In genomic region chr7:35557577-35557976, GRCm38 (mm10) we compare ENCODE assay signal across 17 mouse cellular contexts. TPM values are rescaled to one million over a fixed set of nuclear protein-coding genes. Genes with fewer than 3 reads are reported as not detected.
DNase-seq lines count a peak whose midpoint lies in the region; ATAC-seq and TF ChIP-seq lines count a peak whose summit lies in the region.
"Had no signal": no experiment of that assay in that cellular context is flagged by ENCODE, and none has a peak within 500 bp of the region (broad histone marks: within the 10 kb centered on the region; RNA-seq: fewer than 3 reads in every experiment).

No protein-coding gene starts in this region.

- H3K27ac ChIP-seq in MEL (ENCODE audit: control insufficient read depth, low read depth, low read length) = peak overlapping the region; percentile 48
- peak overlapping the region; percentile 9; the same call in 1 of the 2 replicates for H3K27ac ChIP-seq in intestine, embryonic 14.5 days (ENCODE audit: low read depth)
- peak overlapping the region; percentile 98 for H3K27ac ChIP-seq in liver, embryonic 16.5 days (ENCODE audit: low read length)
- H3K27ac ChIP-seq: gastrocnemius, adult 2 months; hindbrain, postnatal 0 days; neural tube, embryonic 13.5 days had no signal

- DNase-seq in MEL (ENCODE audit: low read depth, low spot score) = peak; percentile 84
- no peak for DNase-seq in intestine, embryonic 14.5 days (ENCODE audit: low spot score)
- no peak for DNase-seq in heart, adult 18-20 months
- DNase-seq in right cerebral cortex, postnatal 25 days = no peak
- DNase-seq in heart, adult 8-10 months (ENCODE audit: low spot score) = no peak
- DNase-seq: cerebellum, adult 9-11 months; forebrain, postnatal 0 days; gastrocnemius, adult 2 months; heart, postnatal 14 days; left cerebral cortex, postnatal 4 days; lung, embryonic 14.5 days had no signal

- peak overlapping the region; percentile 78 for H3K4me3 ChIP-seq in erythroblast, embryonic 14.5 days (replicated peaks)
- no peak overlapping the region for H3K4me3 ChIP-seq in MEL (ENCODE audit: control insufficient read depth in 1 of 2, insufficient read depth in 1 of 2, low read depth in 2 of 2, low read length in 2 of 2)
- no peak overlapping the region for H3K4me3 ChIP-seq in intestine, embryonic 14.5 days (ENCODE audit: low read depth, low read length)
- no peak overlapping the region for H3K4me3 ChIP-seq in liver, embryonic 16.5 days (ENCODE audit: low read depth, low read length)
- H3K4me3 ChIP-seq: gastrocnemius, adult 2 months; neural tube, embryonic 13.5 days had no signal

- no peak overlapping the region for H3K9ac ChIP-seq in MEL (ENCODE audit: control insufficient read depth, low read depth, low read length, poor library complexity, severe bottlenecking)
- H3K9ac ChIP-seq in intestine, embryonic 14.5 days (ENCODE audit: low read length) = no peak overlapping the region
- peak overlapping the region; percentile 43 for H3K9ac ChIP-seq in liver, embryonic 16.5 days (ENCODE audit: low read depth, low read length)
- H3K9ac ChIP-seq: forebrain, postnatal 0 days; lung, embryonic 14.5 days; neural tube, embryonic 13.5 days had no signal

- TF ChIP-seq EP300 in MEL (IDR thresholded peaks at IDR 0.05; ENCODE audit: low read depth in 1 of 2, low read length in 2 of 2) = peak; percentile 88 to 93

- H3K9me3 ChIP-seq in erythroblast, embryonic 14.5 days (ENCODE audit: control insufficient read depth, low read length) = no peaks in the 10 kb centered on the region
- no peaks in the 10 kb centered on the region for H3K9me3 ChIP-seq in MEL (replicated peaks; ENCODE audit: insufficient read depth, low read length)
- no peaks in the 10 kb centered on the region for H3K9me3 ChIP-seq in intestine, embryonic 14.5 days (ENCODE audit: control insufficient read depth, low read length)
- H3K9me3 ChIP-seq in liver, embryonic 16.5 days (replicated peaks; ENCODE audit: control insufficient read depth, low read length) = no peaks in the 10 kb centered on the region
- H3K9me3 ChIP-seq: neural tube, embryonic 13.5 days had no signal

- peaks cover 88% of the 10 kb centered on the region for H3K4me1 ChIP-seq in erythroblast, embryonic 14.5 days (ENCODE audit: control insufficient read depth)
- peaks cover 14 to 44% of the 10 kb centered on the region in 2 experiments for H3K4me1 ChIP-seq in MEL (ENCODE audit: control insufficient read depth in 1 of 2, insufficient read depth in 2 of 2, low read length in 2 of 2)
- H3K4me1 ChIP-seq in intestine, embryonic 14.5 days (replicated peaks; ENCODE audit: control insufficient read depth, insufficient read depth, low read length) = peaks cover 16% of the 10 kb centered on the region
- H3K4me1 ChIP-seq in liver, embryonic 16.5 days (ENCODE audit: control insufficient read depth, low read depth, low read length) = peaks cover 77% of the 10 kb centered on the region

- ATAC-seq in erythroblast, adult 5-6 weeks (replicated peaks; ENCODE audit: low FRiP score, poor library complexity, severe bottlenecking) = no peak
- ATAC-seq in intestine, embryonic 14.5 days (replicated peaks; ENCODE audit: low FRiP score, low TSS enrichment, low read depth) = no peak
- no peak for ATAC-seq in liver, embryonic 16.5 days (ENCODE audit: low read depth)
- ATAC-seq: forebrain, postnatal 0 days; hindbrain, postnatal 0 days had no signal

- 76% methylated on average over 3 of the region's 3 CpGs for WGBS in intestine, embryonic 14.5 days
- WGBS in liver, embryonic 16.5 days (ENCODE audit: insufficient replicate concordance) = 6% methylated on average over 3 of the region's 3 CpGs

- TF ChIP-seq CTCF in MEL (IDR thresholded peaks at IDR 0.05 in 2 of 3, conservative IDR thresholded peaks at IDR 0.05 in 1 of 3; ENCODE audit: control insufficient read depth in 1 of 3, insufficient read depth in 1 of 3, low read depth in 2 of 3, low read length in 3 of 3, poor library complexity in 1 of 3, severe bottlenecking in 1 of 3) = no peak

- no peak for TF ChIP-seq POLR2A in MEL (IDR thresholded peaks at IDR 0.05; ENCODE audit: control insufficient read depth in 1 of 2, insufficient read depth in 1 of 2, low read depth in 1 of 2, low read length in 2 of 2, poor library complexity in 1 of 2)

- H3K27me3 ChIP-seq in erythroblast, embryonic 14.5 days (ENCODE audit: control insufficient read depth) = no peaks in the 10 kb centered on the region
- H3K27me3 ChIP-seq in MEL (ENCODE audit: control insufficient read depth in 1 of 2, insufficient read depth in 2 of 2, low read length in 2 of 2) = no peaks in the 10 kb centered on the region
- no peaks in the 10 kb centered on the region for H3K27me3 ChIP-seq in intestine, embryonic 14.5 days (replicated peaks; ENCODE audit: control insufficient read depth, insufficient read depth, low read length)
- H3K27me3 ChIP-seq in liver, embryonic 16.5 days (ENCODE audit: control insufficient read depth, insufficient read depth, low read depth, low read length) = no peaks in the 10 kb centered on the region
- H3K27me3 ChIP-seq: neural tube, embryonic 13.5 days had no signal

- no peak for TF ChIP-seq RAD21 in MEL (IDR thresholded peaks at IDR 0.05; ENCODE audit: low read depth, low read length)

- H3K36me3 ChIP-seq in erythroblast, embryonic 14.5 days (ENCODE audit: control insufficient read depth) = peaks cover 23% of the 10 kb centered on the region
- H3K36me3 ChIP-seq in MEL (ENCODE audit: control insufficient read depth in 1 of 2, insufficient read depth in 2 of 2, low read length in 2 of 2) = peaks cover 0 to 42% of the 10 kb centered on the region in 2 experiments; a peak in 2 of 4 replicates
- H3K36me3 ChIP-seq in intestine, embryonic 14.5 days (ENCODE audit: control insufficient read depth, insufficient read depth, low read length) = no peaks in the 10 kb centered on the region
- no peaks in the 10 kb centered on the region for H3K36me3 ChIP-seq in liver, embryonic 16.5 days (ENCODE audit: control insufficient read depth, insufficient read depth)
- H3K36me3 ChIP-seq: neural tube, embryonic 13.5 days had no signal

- no peak overlapping the region for H3K4me2 ChIP-seq in intestine, embryonic 14.5 days (ENCODE audit: low read length)
- H3K4me2 ChIP-seq in liver, embryonic 16.5 days (ENCODE audit: low read depth, low read length) = peak overlapping the region; percentile 96
- H3K4me2 ChIP-seq: lung, embryonic 14.5 days; neural tube, embryonic 13.5 days had no signal

- peaks cover 15% of the 10 kb centered on the region for H3K79me2 ChIP-seq in MEL (ENCODE audit: control insufficient read depth, insufficient read depth, low read length, poor library complexity)

RNA-seq across cellular contexts. Expression of gene Nudt19, which starts 1.5 kb away (rescaled TPM):
- polyA plus RNA-seq in erythroblast, embryonic 14.5 days (2012) = 8.9 and 10.5 TPM in 2 replicates
- 55.3 and 55.8 TPM in 2 replicates for total RNA-seq in erythroblast, adult 5-6 weeks (2015; ENCODE audit: low replicate concordance)
- 10.0 and 24.4 TPM in 2 replicates for total RNA-seq in erythroblast, adult 5-6 weeks (2017; ENCODE audit: low replicate concordance)
- total RNA-seq in MEL (2012; rRNA removed) = 83.2 and 89.1 TPM in 2 replicates
- 100 to 1,000 TPM in 1 of 2 experiments, 10 to 100 TPM in 1; 67.6 to 631 TPM for polyA plus RNA-seq in MEL (2012; ENCODE audit: insufficient read depth in 1 of 2, insufficient read length in 2 of 2, low read depth in 1 of 2, low replicate concordance in 2 of 2, missing spikeins in 1 of 2)
- polyA plus RNA-seq in intestine, embryonic 14.5 days (2014; fragmentation: Nextera tagmentation; extraction: Ambion mirVana) = 98.6 and 117 TPM in 2 replicates
- 50.7 and 54.6 TPM in 2 replicates for polyA plus RNA-seq in liver, embryonic 16.5 days (2015; fragmentation: Nextera tagmentation; extraction: Ambion mirVana)
- 10 to 100 TPM; 69.2 to 80.4 TPM for total RNA-seq in heart, adult 18-20 months (2021)
- 10 to 100 TPM; 58.4 to 73.7 (median 68.2) TPM for total RNA-seq in heart, adult 8-10 months (2022)

RNA-seq across cellular contexts. Expression of gene Tdrd12, which starts 20.0 kb away (rescaled TPM):
- polyA plus RNA-seq in erythroblast, embryonic 14.5 days (2012) = not detected in 2 replicates
- total RNA-seq in erythroblast, adult 5-6 weeks (2015; ENCODE audit: low replicate concordance) = not detected in 2 replicates
- total RNA-seq in erythroblast, adult 5-6 weeks (2017; ENCODE audit: low replicate concordance) = 0.94 TPM in 1 of 2 replicates, not detected in the other
- total RNA-seq in MEL (2012; rRNA removed) = 0.26 and 0.50 TPM in 2 replicates
- polyA plus RNA-seq in MEL (2012; ENCODE audit: insufficient read depth in 1 of 2, insufficient read length in 2 of 2, low read depth in 1 of 2, low replicate concordance in 2 of 2, missing spikeins in 1 of 2) = under 1 TPM in 1 of 2 experiments, not detected in 1; 0.25 TPM
- 0.46 and 0.67 TPM in 2 replicates for polyA plus RNA-seq in intestine, embryonic 14.5 days (2014; fragmentation: Nextera tagmentation; extraction: Ambion mirVana)
- polyA plus RNA-seq in liver, embryonic 16.5 days (2015; fragmentation: Nextera tagmentation; extraction: Ambion mirVana) = 0.04 and 0.12 TPM in 2 replicates
- total RNA-seq in heart, adult 18-20 months (2021) = under 1 TPM in 1 of 2 experiments, not detected in 1; 0.07 TPM
- under 1 TPM in 2 of 4 experiments, not detected in 2; 0.08 to 0.16 TPM for total RNA-seq in heart, adult 8-10 months (2022)
- total RNA-seq: gastrocnemius, adult 2 months; monocyte, adult 5-6 weeks had no signal

RNA-seq across cellular contexts. Expression of gene Rgs9bp, which starts 27.8 kb away (rescaled TPM):
- polyA plus RNA-seq in erythroblast, embryonic 14.5 days (2012) = 0.01 TPM in 1 of 2 replicates, not detected in the other
- total RNA-seq in erythroblast, adult 5-6 weeks (2015; ENCODE audit: low replicate concordance) = 0.42 and 1.7 TPM in 2 replicates
- total RNA-seq in erythroblast, adult 5-6 weeks (2017; ENCODE audit: low replicate concordance) = 0.14 and 0.68 TPM in 2 replicates
- 0.10 and 0.12 TPM in 2 replicates for total RNA-seq in MEL (2012; rRNA removed)
- polyA plus RNA-seq in MEL (2012; ENCODE audit: insufficient read depth in 1 of 2, insufficient read length in 2 of 2, low read depth in 1 of 2, low replicate concordance in 2 of 2, missing spikeins in 1 of 2) = under 1 TPM in 1 of 2 experiments, not detected in 1; 0.43 TPM
- 0.16 and 0.23 TPM in 2 replicates for polyA plus RNA-seq in intestine, embryonic 14.5 days (2014; fragmentation: Nextera tagmentation; extraction: Ambion mirVana)
- polyA plus RNA-seq in liver, embryonic 16.5 days (2015; fragmentation: Nextera tagmentation; extraction: Ambion mirVana) = 0.04 and 0.06 TPM in 2 replicates
- total RNA-seq in heart, adult 18-20 months (2021) = under 1 TPM in 1 of 2 experiments, not detected in 1; 0.10 TPM
- total RNA-seq in heart, adult 8-10 months (2022) = not detected
- total RNA-seq: monocyte, adult 5-6 weeks had no signal

RNA-seq across cellular contexts. Expression of gene Ankrd27, which starts 28.5 kb away (rescaled TPM):
- polyA plus RNA-seq in erythroblast, embryonic 14.5 days (2012) = 2.0 and 4.3 TPM in 2 replicates
- 11.5 and 35.4 TPM in 2 replicates for total RNA-seq in erythroblast, adult 5-6 weeks (2015; ENCODE audit: low replicate concordance)
- total RNA-seq in erythroblast, adult 5-6 weeks (2017; ENCODE audit: low replicate concordance) = 12.3 and 20.6 TPM in 2 replicates
- total RNA-seq in MEL (2012; rRNA removed) = 74.2 and 74.9 TPM in 2 replicates
- 100 to 1,000 TPM in 1 of 2 experiments, 10 to 100 TPM in 1; 49.0 to 103 TPM for polyA plus RNA-seq in MEL (2012; ENCODE audit: insufficient read depth in 1 of 2, insufficient read length in 2 of 2, low read depth in 1 of 2, low replicate concordance in 2 of 2, missing spikeins in 1 of 2)
- polyA plus RNA-seq in intestine, embryonic 14.5 days (2014; fragmentation: Nextera tagmentation; extraction: Ambion mirVana) = 41.4 and 43.5 TPM in 2 replicates
- polyA plus RNA-seq in liver, embryonic 16.5 days (2015; fragmentation: Nextera tagmentation; extraction: Ambion mirVana) = 23.3 and 23.9 TPM in 2 replicates
- total RNA-seq in heart, adult 18-20 months (2021) = 1 to 10 TPM; 9.7 to 9.9 TPM
- total RNA-seq in heart, adult 8-10 months (2022) = 10 to 100 TPM in 3 of 4 experiments, 1 to 10 TPM in 1; 8.6 to 12.0 (median 10.8) TPM

Comparison
In these comparisons a context has a peak if more than half of its experiments do, and no peak if none do; other contexts are left out.
1. H3K27ac ChIP-seq: peak in every context shown above with its lines; median percentile 98 in liver, embryonic 16.5 days; 48 in MEL; 9 in intestine, embryonic 14.5 days.